Mouse (Mus musculus) left cerebral cortex, adult 8-10 months (tissue): Measurements from ENCODE around the gene Ccdc121. TPM values are rescaled to one million over a fixed set of nuclear protein-coding genes. Genes with fewer than 3 reads are reported as not detected.
A peak's percentile ranks its signal among the peaks of the same experiment; 100 is the strongest.

Experiments used
- DNase-seq, 2 experiments: peaks; one replicate each; pipeline ENCODE4 v3.0.0; 2022; ENCODE audit warnings: low spot score in 2 of 2
- total RNA-seq, 4 experiments: library from RNA; stranded (reverse); gene quantifications; 2 replicates each; pipeline ENCODE4 v1.2.4; 2022

Ccdc121 gene
- under 1 TPM in 3 of 4 experiments, not detected in 1; 0.40 to 0.88 (median 0.53) TPM for total RNA-seq

DNA sequence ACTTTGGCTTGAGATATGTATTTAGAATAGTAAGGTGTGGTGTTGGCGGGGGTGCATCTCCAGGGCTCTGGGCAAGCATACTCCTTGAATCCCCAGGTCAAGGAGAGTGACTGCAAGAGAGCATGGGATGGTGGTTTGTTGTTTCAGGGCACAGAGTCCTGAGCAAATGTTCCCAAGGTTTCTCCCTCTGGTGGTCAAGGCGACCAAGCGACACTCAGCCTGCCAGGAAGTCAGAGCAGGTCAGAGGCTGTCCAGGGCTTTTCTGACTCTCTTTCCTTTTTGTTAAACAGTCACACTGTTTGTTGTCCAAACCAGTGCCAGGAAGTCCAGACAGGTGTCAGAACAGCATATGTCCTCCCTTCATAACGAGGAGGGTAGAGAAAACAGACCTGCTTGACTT lies at the start of gene Ccdc121:
Gene Ccdc121, minus strand, starts transcription at position 145 of the 400 bp plus-strand sequence.
- no peak for DNase-seq

GRCm38 (mm10) chr1:181560325-181560724 lies 49.1 kb upstream of the Ccdc121 start:
- DNase-seq: no peak

DNA sequence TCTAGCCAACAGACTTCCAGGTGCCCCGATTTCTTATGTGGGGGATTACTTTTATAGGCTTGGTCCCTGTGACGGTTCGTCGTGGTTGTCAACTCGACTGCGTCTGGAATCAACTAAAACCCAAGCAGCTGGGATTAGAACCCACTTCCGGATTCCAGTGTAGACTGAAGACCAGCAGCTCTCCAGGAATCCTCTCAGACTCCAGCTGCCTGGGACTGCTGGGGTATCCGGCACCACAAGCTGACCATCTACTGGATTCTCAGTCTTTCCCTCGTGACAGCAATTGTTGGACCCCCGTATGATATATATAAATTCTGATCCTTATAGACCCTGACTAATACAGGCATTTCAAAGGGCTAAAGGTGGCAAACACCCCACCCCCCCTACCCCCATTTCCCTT lies 48.4 kb upstream of the Ccdc121 start:
- DNase-seq: no peak

- DNase-seq: no peak
Measured at GRCm38 (mm10) chr1:181555475-181555874, 44.2 kb upstream of the Ccdc121 start.

DNA sequence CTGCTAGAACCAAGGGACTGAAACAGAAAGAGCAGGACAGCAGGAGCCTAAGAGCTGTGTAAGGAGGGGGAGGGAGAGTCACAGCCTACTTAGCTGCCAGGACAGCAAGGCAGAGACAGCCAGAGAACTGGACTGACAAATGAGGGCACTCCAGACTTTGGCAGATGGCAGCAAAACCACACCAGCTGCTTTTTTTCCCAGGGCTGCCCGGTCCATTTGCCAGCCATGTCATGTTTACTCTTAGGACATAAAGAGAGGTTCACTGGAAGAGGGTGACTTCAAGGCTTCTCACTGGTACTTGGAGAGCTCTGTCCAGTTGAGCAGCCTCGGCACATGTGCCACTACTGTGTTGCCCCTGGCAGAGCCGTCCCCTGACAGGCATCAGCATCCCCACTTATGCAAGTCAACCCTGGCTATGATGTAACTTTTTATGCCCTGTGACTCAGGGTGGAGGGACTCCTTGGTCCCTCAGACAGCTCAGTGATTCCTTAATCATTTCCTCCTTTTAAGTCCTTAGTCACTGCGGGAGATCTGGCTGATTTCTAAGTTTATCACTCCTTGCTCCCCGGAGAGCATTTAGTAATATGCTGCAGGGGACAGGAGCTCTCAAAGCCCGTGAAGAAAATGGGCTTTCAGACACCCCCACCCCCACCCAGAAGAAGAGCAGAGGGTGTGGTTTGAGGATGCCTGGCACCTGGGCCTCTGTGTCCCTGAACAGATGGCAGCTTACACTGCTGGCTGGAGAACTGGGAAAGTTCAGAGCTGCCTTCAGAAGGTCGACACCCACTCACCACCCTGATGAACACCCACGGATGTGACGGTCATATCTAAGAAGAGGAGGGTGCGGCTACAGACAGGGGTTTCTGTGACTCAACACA lies 41.5 kb upstream of the Ccdc121 start:
- peak in 1 of 2 experiments; percentile 38 for DNase-seq

DNA sequence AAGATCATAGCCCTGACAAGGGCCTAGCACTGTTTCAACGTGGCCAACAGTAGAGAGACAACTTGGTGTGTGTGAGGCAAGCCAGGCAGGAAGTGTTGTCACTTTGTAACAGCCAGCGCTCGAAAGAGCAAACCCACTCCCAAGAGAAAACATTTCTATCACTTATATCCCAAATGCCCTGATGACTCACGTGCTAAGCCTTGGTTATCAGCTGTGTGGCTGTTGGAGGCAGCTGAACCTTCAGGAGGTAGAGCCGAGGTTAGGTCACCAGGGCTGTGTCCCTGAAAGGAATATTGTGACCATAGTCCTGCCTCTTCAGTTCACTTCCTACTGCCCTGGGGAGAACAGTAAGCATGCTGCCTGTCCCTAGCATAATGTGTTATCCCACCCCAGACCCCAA lies 39.6 kb upstream of the Ccdc121 start:
- no peak for DNase-seq

GRCm38 (mm10) chr1:181549987-181550386 lies 38.7 kb upstream of the Ccdc121 start:
- peak in 1 of 2 experiments; percentile 53 for DNase-seq

- peak; percentile 39 to 43 for DNase-seq
Measured at GRCm38 (mm10) chr1:181545044-181545772, 34.0 kb upstream of the Ccdc121 start.

DNA sequence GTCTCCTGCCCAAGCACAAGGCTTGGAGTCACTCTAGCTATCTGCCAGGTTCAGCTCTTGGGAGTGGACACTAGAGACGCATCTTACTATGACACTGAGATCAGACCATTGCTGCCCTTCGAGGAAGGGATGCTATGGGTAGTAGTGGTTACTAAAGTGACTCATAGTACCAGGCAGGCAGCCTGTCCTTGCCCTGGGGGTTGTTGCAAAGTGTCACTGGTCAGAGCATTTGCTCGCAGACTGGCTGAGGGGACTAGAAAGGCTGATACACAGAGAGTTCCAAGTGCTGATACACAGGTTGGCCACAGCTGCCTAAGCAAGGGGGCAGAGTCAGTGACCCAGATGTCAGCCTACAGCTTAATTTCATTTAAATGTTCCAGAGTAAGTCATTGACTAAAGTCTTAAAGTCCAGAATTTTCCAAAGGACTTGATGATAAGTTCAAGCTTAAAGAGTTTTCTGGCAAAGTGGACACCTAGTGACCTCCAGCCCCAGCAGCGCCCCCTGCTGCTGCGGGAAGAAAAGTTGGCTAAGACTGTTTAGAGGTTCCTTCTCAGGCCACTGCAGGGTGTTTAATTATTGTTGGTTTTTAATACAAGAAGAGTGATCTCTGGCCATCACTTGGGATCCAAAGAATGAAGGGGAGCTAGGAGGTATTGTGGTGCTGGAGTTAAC lies 32.6 kb upstream of the Ccdc121 start:
- no peak for DNase-seq

DNA sequence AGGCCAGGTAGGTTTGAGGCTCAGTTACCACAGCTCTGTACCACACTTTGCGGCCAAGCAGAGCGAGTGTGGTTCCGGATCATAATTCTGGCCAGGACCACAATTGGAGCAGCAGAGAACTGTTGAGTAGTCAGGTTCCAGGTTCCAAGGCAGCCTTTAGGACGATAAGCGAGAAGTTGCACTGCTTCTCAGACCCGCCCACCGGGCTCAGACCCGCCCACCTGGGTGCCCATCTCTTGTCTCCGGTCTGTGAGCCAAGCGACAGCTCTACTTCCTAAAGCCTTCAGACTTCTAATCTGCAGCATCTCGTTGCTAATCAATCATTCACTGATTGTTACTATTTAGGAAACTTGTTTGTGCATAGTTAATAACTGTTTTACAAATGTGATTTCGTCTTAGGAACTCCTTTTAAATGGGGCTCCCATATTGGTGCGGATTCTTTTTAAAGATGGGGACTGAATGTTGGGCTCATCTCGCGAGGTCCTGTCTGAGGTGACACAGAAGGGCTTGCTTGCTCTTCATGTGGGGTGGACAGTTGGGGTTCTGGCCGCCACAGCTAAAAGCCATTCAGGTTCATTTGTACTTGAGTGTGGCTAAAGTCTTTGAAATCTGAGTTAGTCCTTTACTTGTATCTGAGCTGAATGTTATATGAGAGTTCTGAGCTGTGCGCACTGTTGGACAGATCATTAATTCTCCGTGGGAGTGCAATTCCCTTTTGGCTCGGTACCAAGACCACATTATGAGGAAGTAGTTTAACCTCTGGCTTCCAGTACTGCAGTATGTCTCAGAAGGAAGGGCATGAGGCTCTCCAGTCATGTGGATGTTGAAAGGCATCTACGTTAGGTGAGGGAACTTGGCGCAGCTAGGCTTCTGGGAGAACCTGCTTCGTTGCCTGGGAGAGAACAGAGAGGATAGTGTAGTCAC lies 28.9 kb upstream of the Ccdc121 start:
- no peak for DNase-seq

- no peak for DNase-seq
Measured at GRCm38 (mm10) chr1:181537627-181538525, 26.6 kb upstream of the Ccdc121 start.

DNA sequence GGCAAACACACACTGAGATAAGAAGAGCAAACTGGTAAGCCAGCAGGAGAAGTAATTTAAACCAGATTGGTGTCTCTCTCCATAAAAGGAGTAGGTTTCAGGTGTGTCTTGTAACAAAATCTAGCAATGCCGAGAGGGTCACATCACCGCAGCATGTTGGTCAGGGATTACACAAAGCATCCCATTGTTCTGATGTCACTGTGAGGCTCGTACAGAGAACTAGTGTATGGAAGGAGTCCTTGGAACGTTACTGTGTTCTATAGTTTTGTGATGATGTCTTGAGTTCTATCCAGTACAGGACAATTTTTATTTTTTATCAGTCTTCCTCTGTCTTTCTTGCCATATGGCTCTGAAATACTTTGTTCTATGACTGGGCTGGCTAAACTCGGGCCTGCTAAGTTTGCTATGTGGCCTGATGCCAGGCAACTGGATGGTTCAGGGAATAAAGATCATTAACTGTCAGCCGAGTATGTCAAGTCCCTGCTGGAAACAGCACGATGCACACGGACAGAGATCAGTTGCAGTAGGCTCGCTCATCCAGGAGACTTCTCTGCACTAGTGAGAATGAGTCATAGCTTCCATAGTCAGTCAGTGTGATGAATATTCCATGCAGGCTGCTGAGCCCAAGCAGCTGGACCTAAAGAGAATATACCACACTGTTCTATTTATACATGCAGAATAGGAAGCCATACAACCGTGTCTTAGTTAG lies 24.1 kb upstream of the Ccdc121 start:
- DNase-seq: peak; percentile 18 to 74

DNA sequence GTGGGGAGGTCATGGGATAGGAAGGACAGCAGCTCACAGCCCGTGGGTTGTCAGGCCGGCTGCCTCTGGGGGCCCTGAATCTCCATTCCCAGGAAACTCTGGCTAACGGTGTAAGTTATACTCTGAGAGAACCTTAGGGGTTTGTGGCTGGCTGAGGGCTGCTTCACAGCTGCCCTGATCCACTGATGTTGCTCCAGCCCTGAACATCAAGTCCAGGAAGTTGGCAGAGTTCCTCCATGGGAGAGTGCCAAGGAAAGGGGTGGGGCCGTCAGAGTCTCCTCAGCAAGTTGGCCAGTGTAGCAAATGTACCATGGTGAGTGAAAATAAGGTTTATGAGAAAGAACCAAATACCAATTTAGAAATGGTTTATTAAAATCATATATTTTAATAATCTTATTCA lies 18.1 kb upstream of the Ccdc121 start:
- no peak for DNase-seq

GRCm38 (mm10) chr1:181525996-181526395 lies 14.7 kb upstream of the Ccdc121 start:
- no peak for DNase-seq

- DNase-seq: no peak
Measured at GRCm38 (mm10) chr1:181523831-181524230, 12.6 kb upstream of the Ccdc121 start.

DNA sequence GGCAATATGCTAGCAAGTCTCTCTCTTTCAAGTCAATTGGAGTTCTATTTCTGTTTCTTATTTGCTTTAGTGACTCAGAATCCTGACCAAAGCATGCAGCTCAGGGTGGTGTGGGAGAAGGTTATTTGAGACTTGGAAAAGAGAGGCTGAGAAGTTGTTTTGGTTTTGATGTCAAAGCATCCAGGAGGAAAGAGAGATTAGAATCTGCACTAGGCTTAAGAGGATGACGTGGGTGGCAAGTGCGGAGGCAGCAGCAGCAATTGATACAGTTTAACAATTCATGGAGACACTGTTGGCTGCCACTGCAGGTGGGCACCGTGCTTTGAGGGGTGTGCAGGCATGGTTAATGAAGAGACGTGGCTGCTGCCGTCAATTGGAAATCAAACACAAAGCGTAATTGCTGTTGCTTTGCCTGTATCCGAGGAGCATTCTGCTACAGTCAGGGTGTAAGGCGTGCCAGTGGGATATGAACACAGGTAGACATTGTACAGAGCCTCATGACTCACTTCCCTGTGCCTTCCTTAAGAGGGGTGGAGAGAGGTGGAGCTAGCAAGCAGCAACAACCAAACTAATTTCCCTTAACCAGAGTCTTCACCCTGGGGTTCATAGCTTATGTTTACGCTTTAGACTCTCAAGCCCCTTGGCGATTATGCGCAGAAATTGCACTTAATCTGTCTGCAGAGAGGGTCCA lies 10.3 kb upstream of the Ccdc121 start:
- DNase-seq: peak; percentile 13 to 37

- no peak for DNase-seq
Measured at GRCm38 (mm10) chr1:181519137-181519536, 7.9 kb upstream of the Ccdc121 start.

- no peak for DNase-seq
Measured at GRCm38 (mm10) chr1:181518046-181518445, 6.8 kb upstream of the Ccdc121 start.
